Mouse (Mus musculus): ENCODE results near the gene Bsdc1. TPM values are rescaled to one million over a fixed set of nuclear protein-coding genes. Genes with fewer than 3 reads are reported as not detected.
"Not testable (repeated sequence)": the region's sequence is repeated elsewhere in the genome, so short reads cannot be mapped to it uniquely, and the experiment has no call there.

The Bsdc1 gene
- total RNA-seq (2015; ENCODE audit: low replicate concordance) (127 and 193 TPM in 2 replicates), total RNA-seq (2017; ENCODE audit: low replicate concordance) (200 and 208 TPM in 2 replicates)

GRCm38 (mm10) chr4:129461183-129461960 lies at the start of gene Bsdc1:
TSS of gene Bsdc1 (plus strand) at chr4:129461581.
- ATAC-seq (replicated peaks; ENCODE audit: low FRiP score, poor library complexity, severe bottlenecking): peak; percentile 78

GRCm38 (mm10) chr4:129415892-129416291 lies 45.5 kb upstream of the Bsdc1 start:
- ATAC-seq (replicated peaks; ENCODE audit: low FRiP score, poor library complexity, severe bottlenecking): no peak

GRCm38 (mm10) chr4:129416478-129416877 lies 44.9 kb upstream of the Bsdc1 start:
- peak; percentile 52 for ATAC-seq (replicated peaks; ENCODE audit: low FRiP score, poor library complexity, severe bottlenecking)

- no peak for ATAC-seq (replicated peaks; ENCODE audit: low FRiP score, poor library complexity, severe bottlenecking)
Measured at GRCm38 (mm10) chr4:129418321-129418720, 43.1 kb upstream of the Bsdc1 start.

- peak; percentile 46; the same call in 1 of the 2 replicates for ATAC-seq (replicated peaks; ENCODE audit: low FRiP score, poor library complexity, severe bottlenecking)
Measured at GRCm38 (mm10) chr4:129440340-129441063, 20.9 kb upstream of the Bsdc1 start, which contains the start of gene Zbtb8b. TSS of gene Zbtb8b (minus strand) at chr4:129440853.

- ATAC-seq (replicated peaks; ENCODE audit: low FRiP score, poor library complexity, severe bottlenecking): no peak
Measured at GRCm38 (mm10) chr4:129441145-129441544, 20.2 kb upstream of the Bsdc1 start.

- 0 out of 2 replicates have a peak, but pooled peaks have one; percentile 25 for ATAC-seq (replicated peaks; ENCODE audit: low FRiP score, poor library complexity, severe bottlenecking)
Measured at GRCm38 (mm10) chr4:129447360-129447759, 14.0 kb upstream of the Bsdc1 start.

GRCm38 (mm10) chr4:129447778-129448563 lies 13.4 kb upstream of the Bsdc1 start:
- ATAC-seq (replicated peaks; ENCODE audit: low FRiP score, poor library complexity, severe bottlenecking): 0 out of 2 replicates have a peak, but pooled peaks have one; percentile 25

GRCm38 (mm10) chr4:129448713-129449112 lies 12.7 kb upstream of the Bsdc1 start:
- no peak for ATAC-seq (replicated peaks; ENCODE audit: low FRiP score, poor library complexity, severe bottlenecking)

GRCm38 (mm10) chr4:129450851-129451250 lies 10.5 kb upstream of the Bsdc1 start:
- no peak for ATAC-seq (replicated peaks; ENCODE audit: low FRiP score, poor library complexity, severe bottlenecking)

- ATAC-seq (replicated peaks; ENCODE audit: low FRiP score, poor library complexity, severe bottlenecking): no peak
Measured at GRCm38 (mm10) chr4:129451471-129452169, 9.8 kb upstream of the Bsdc1 start.

GRCm38 (mm10) chr4:129455265-129455664 lies 6.1 kb upstream of the Bsdc1 start:
- peak; percentile 95 for ATAC-seq (replicated peaks; ENCODE audit: low FRiP score, poor library complexity, severe bottlenecking)

GRCm38 (mm10) chr4:129456126-129456525 lies 5.3 kb upstream of the Bsdc1 start:
- no peak for ATAC-seq (replicated peaks; ENCODE audit: low FRiP score, poor library complexity, severe bottlenecking)

GRCm38 (mm10) chr4:129457311-129457710 lies 4.1 kb upstream of the Bsdc1 start:
- not testable (repeated sequence) for ATAC-seq (replicated peaks; ENCODE audit: low FRiP score, poor library complexity, severe bottlenecking)

- no peak for ATAC-seq (replicated peaks; ENCODE audit: low FRiP score, poor library complexity, severe bottlenecking)
Measured at GRCm38 (mm10) chr4:129459726-129460125, 1.7 kb upstream of the Bsdc1 start.

- no peak for ATAC-seq (replicated peaks; ENCODE audit: low FRiP score, poor library complexity, severe bottlenecking)
Measured at GRCm38 (mm10) chr4:129460827-129461182, 576 bp upstream of the Bsdc1 start.

- no peak for ATAC-seq (replicated peaks; ENCODE audit: low FRiP score, poor library complexity, severe bottlenecking)
Measured at GRCm38 (mm10) chr4:129462118-129462517, 737 bp downstream of the Bsdc1 start.

- peak; percentile 68 for ATAC-seq (replicated peaks; ENCODE audit: low FRiP score, poor library complexity, severe bottlenecking)
Measured at GRCm38 (mm10) chr4:129463097-129464059, 2.0 kb downstream of the Bsdc1 start.
